Comparison of ENCODE assay signal across 8 mouse cellular contexts in genomic region chr13:36282018-36282417, GRCm38 (mm10).
DNase-seq lines count a peak whose midpoint lies in the region; ATAC-seq lines count a peak whose summit lies in the region.

No protein-coding gene starts in this region.

- WGBS in kidney, embryonic 16.5 days: 10% methylated on average over 6 of the region's 6 CpGs
- WGBS in liver, embryonic 13.5 days (ENCODE audit: insufficient replicate concordance): 6% methylated on average over 6 of the region's 6 CpGs
- 3% methylated on average over 6 of the region's 6 CpGs for WGBS in neural tube, embryonic 14.5 days

- no peaks in the 10 kb centered on the region for H3K36me3 ChIP-seq in kidney, embryonic 16.5 days (ENCODE audit: insufficient read depth, low read length)
- H3K36me3 ChIP-seq in liver, embryonic 13.5 days: no peaks in the 10 kb centered on the region
- no peaks in the 10 kb centered on the region for H3K36me3 ChIP-seq in neural tube, embryonic 14.5 days (ENCODE audit: control insufficient read depth, insufficient read depth, low read length)

- peaks cover 33% of the 10 kb centered on the region for H3K27me3 ChIP-seq in kidney, embryonic 16.5 days (ENCODE audit: insufficient read depth, low read length)
- H3K27me3 ChIP-seq in liver, embryonic 13.5 days: no peaks in the 10 kb centered on the region
- no peaks in the 10 kb centered on the region for H3K27me3 ChIP-seq in neural tube, embryonic 14.5 days (ENCODE audit: control insufficient read depth, insufficient read depth, low read length)

- no peak overlapping the region for H3K9ac ChIP-seq in kidney, embryonic 16.5 days (replicated peaks; ENCODE audit: low read length)
- no peak overlapping the region for H3K9ac ChIP-seq in liver, embryonic 13.5 days
- no peak overlapping the region for H3K9ac ChIP-seq in neural tube, embryonic 14.5 days (replicated peaks; ENCODE audit: low read depth, low read length)

- DNase-seq in CD4-positive helper T cell, adult 2 months (ENCODE audit: low read depth, low spot score): peak; percentile 48
- DNase-seq in adrenal gland, postnatal 10 days: peak; percentile 82
- peak; percentile 79 for DNase-seq in embryo, embryonic 9.5 days (ENCODE audit: extremely low spot score)
- DNase-seq in heart, adult 9 months (ENCODE audit: low spot score in 2 of 2): peak; percentile 38 to 67
- DNase-seq in liver, embryonic 13.5 days: peak; percentile 36
- DNase-seq in thymus, adult 18-20 months: peak; percentile 8 to 13

- no peak overlapping the region for H3K4me3 ChIP-seq in kidney, embryonic 16.5 days (ENCODE audit: low read length)
- H3K4me3 ChIP-seq in liver, embryonic 13.5 days (replicated peaks): no peak overlapping the region
- H3K4me3 ChIP-seq in neural tube, embryonic 14.5 days (ENCODE audit: low read depth, low read length): no peak overlapping the region

- peaks cover 6% of the 10 kb centered on the region; the same call in 1 of the 2 replicates for H3K4me1 ChIP-seq in kidney, embryonic 16.5 days (ENCODE audit: insufficient read depth, low read length)
- no peaks in the 10 kb centered on the region for H3K4me1 ChIP-seq in liver, embryonic 13.5 days (replicated peaks)
- peaks cover 21% of the 10 kb centered on the region for H3K4me1 ChIP-seq in neural tube, embryonic 14.5 days (ENCODE audit: control insufficient read depth, insufficient read depth, low read length)

- 0 out of 2 replicates have a peak, but pooled peaks have one; percentile 39 for ATAC-seq in kidney, embryonic 16.5 days (ENCODE audit: low FRiP score, low TSS enrichment)
- ATAC-seq in liver, embryonic 13.5 days (ENCODE audit: low read depth): no peak
- peak; percentile 51 for ATAC-seq in neural tube, embryonic 14.5 days (ENCODE audit: low read depth)

- H3K9me3 ChIP-seq in kidney, embryonic 16.5 days (ENCODE audit: low read length): no peaks in the 10 kb centered on the region
- no peaks in the 10 kb centered on the region for H3K9me3 ChIP-seq in liver, embryonic 13.5 days (replicated peaks)
- H3K9me3 ChIP-seq in neural tube, embryonic 14.5 days (ENCODE audit: control insufficient read depth, low read length): no peaks in the 10 kb centered on the region

- H3K27ac ChIP-seq in kidney, embryonic 16.5 days (ENCODE audit: low read length): no peak overlapping the region
- H3K27ac ChIP-seq in liver, embryonic 13.5 days: no peak overlapping the region
- H3K27ac ChIP-seq in neural tube, embryonic 14.5 days (ENCODE audit: low read depth, low read length): no peak overlapping the region

- H3K4me2 ChIP-seq in kidney, embryonic 16.5 days (replicated peaks; ENCODE audit: low read depth, low read length): no peak overlapping the region
- H3K4me2 ChIP-seq in liver, embryonic 13.5 days: no peak overlapping the region
- H3K4me2 ChIP-seq in neural tube, embryonic 14.5 days (ENCODE audit: low read depth, low read length): no peak overlapping the region

Comparison
In these comparisons a context has a peak if more than half of its experiments do, and no peak if none do; other contexts are left out.
1. DNase-seq: peak in every context shown above with its lines; median percentile 82 in adrenal gland, postnatal 10 days; 79 in embryo, embryonic 9.5 days; 52 in heart, adult 9 months; 48 in CD4-positive helper T cell, adult 2 months; 36 in liver, embryonic 13.5 days; 10 in thymus, adult 18-20 months.